Mouse (Mus musculus) right cerebral cortex, postnatal 25 days (tissue): ENCODE data around the gene Gm10644.

Source experiments
- DNase-seq: peaks from one replicate; pipeline ENCODE4 v3.0.0; 2022

Gm10644 gene

GRCm38 (mm10) chr8:83980250-83980649, 25.2 kb upstream of the Gm10644 start:
- no peak for DNase-seq

- no peak for DNase-seq
Measured at GRCm38 (mm10) chr8:83978200-83978599, 23.2 kb upstream of the Gm10644 start.

GRCm38 (mm10) chr8:83977646-83978045, 22.6 kb upstream of the Gm10644 start:
- DNase-seq: no peak

GRCm38 (mm10) chr8:83976779-83977350, 21.9 kb upstream of the Gm10644 start:
- DNase-seq: no peak

- no peak for DNase-seq
Measured at GRCm38 (mm10) chr8:83976101-83976630, 21.2 kb upstream of the Gm10644 start.

DNA sequence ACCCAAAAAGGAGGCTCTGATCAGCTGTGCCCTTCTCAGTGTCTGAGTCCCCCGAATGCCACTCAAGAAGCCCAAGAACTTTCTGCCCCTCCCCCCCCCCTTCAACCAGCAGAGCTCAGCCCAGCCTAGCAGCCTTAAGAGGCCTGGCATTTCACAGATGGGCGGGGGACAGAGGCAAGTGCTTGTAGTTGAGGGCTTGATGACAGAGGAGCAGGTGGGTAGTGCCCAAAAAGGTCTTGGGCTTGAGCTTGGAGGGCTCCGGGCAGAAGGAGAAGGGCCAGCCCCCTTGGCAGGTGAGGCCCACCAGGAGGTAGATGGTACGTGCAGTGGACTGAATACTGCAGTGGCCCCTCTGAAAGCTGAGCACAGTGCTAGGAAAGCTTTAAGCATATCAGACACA, 19.5 kb upstream of the Gm10644 start:
- no peak for DNase-seq

DNA sequence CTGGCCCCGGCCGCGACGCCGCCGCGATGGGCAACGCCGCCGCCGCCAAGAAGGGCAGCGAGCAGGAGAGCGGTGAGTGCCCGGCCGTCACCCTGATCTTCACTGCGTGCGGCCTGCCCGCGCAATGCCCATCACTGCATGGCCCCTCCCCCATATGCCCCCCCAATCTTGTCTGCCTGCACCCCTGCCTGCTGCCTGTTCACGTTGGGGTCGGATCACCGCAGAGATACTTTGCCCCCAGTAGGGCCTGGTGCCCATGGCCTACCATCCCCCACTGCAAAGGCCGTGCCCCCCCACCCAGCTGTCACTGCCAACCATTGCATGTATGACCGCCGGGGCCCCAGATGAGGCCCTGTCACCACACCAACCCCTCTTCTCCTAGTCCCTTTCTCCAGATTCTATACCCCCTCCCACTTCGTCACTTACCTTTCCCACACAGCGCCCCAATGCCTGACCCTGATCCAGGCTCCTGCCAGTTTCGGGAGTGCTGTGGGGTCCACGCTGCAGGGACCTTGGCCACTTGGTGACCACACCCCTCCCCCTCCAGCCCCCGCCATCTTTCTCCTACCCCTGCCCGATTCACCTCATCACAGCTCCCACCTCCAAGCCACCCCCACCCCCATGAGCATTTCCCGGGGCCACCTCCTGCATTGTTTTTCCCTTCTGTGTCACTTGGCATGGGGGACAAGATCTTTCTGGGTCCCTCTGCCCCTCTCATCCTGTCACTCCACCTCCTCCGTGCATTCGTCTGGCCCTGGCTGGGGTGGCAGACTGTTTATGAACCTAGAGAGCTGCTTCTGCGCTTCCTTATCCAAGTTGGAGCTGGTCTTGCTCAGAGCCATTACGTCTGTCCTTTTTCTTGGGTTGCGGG, 18.4 kb upstream of the Gm10644 start:
- DNase-seq: no peak

- DNase-seq: peak; percentile 100
Measured at GRCm38 (mm10) chr8:83972150-83973120, 17.4 kb upstream of the Gm10644 start, which contains the start of gene Prkaca. Prkaca (plus strand) TSS chr8:83972993.

GRCm38 (mm10) chr8:83971661-83972060, 16.7 kb upstream of the Gm10644 start:
- DNase-seq: no peak

GRCm38 (mm10) chr8:83971121-83971520, 16.1 kb upstream of the Gm10644 start:
- no peak for DNase-seq

DNA sequence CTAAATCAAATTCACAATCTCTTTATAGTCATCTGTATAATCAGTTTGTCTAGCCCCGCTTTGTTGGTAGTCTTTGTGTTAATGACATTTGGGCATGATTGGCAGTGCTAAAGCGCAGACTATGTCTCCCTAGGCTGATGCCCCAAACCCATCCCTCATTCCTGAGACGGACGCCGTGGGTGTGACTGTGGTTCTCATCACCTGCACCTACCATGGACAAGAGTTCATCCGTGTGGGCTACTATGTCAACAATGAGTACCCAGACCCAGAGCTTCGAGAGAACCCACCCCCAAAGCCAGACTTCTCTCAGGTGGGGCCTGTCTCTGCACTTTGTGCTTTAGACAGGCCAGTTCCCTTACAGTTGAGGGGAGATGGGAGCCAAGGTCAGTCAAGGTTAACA, 12.7 kb upstream of the Gm10644 start:
- no peak for DNase-seq

GRCm38 (mm10) chr8:83964015-83964765, 9.2 kb upstream of the Gm10644 start:
- DNase-seq: no peak

GRCm38 (mm10) chr8:83956789-83957188, 1.8 kb upstream of the Gm10644 start:
- no peak for DNase-seq

- DNase-seq: no peak
Measured at GRCm38 (mm10) chr8:83955958-83956218, 883 bp upstream of the Gm10644 start.

- no peak for DNase-seq
Measured at GRCm38 (mm10) chr8:83954749-83955105, 278 bp downstream of the Gm10644 start.

DNA sequence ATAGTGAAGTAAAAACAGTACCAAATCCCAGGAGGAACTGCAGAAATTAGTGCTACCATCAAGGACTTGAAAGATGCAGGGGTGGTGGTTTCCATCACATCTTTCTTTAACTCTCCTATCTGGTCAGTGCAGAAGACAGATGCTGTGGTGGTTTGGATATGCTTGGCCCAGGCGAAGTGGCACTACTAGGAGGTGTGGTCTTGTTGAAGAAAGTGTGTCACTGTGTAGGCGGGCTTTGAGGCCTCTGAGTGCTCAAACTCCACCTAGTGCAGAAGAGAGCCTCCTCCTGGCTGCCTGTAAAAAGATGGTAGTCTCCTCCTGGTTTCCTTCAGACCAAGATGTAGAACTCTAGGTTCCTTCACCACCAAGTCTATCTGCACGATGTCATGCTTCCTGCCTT, 9.5 kb downstream of the Gm10644 start:
- DNase-seq: no peak

DNA sequence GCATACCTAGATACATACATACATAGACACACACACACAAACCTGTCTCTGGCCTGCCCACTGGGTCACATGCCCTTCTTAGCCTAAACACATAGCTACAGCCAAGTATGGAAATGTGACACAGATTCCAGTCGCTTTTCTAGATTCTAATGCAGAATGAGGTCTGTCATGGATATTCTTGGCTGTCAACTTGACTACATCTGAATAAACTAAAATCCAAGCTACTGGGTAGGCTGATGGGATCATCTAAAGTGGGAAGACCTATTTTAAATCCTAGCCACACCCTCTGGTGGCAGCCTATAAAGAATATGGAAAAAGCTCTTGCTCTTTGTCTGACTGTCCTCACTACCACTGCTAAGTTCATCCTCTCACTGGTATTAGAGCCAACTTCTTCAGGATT, 12.6 kb downstream of the Gm10644 start:
- no peak for DNase-seq

DNA sequence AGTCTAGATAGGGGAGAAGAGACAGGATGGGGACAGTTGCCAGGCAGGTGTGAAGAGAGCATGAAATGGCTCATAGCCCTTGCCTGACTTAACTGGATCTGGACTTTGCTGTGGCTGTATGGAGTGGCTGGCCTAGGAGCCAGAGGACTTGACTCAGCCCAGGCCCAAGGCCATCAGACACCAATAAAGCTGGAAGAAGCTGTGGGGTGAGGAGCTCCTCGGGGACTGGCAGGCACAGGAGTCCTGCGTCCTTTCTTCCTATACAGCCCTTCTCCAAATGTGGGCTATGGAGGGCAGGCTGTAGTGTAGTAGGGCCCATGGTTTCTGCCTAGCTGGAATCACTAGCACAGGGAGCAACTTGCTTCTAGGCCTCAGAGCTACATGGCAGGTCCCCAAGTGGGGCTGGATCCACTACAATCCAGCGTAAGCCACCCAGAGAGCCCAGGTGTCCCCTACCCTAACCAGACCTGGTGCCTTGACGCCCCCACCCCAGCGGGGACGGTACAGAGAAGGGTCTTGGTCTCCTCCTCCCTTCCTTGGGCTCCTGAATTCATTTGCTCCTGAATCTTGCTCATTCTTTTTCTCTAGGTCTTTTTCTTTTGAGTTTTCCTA, 13.8 kb downstream of the Gm10644 start:
- DNase-seq: no peak

GRCm38 (mm10) chr8:83938330-83938729, 16.7 kb downstream of the Gm10644 start:
- DNase-seq: no peak

DNA sequence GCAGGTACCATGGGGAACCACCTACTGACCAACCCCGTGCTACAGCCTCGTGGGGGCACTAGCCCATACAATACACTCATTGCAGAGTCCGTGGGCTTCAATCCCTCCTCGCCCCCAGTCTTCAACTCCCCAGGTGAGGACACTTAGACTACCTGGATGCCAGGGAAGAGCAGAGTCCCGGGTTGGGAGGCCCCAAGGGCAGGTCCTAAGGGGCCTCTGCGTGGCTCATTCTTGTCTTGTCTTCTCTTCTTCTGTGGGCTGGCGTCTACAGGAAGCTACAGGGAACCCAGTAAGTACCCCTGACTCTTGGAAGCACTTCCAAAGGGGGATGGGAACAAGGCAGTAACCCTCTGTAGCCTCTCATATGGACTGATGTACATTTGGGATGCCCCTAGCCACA, 17.4 kb downstream of the Gm10644 start:
- no peak for DNase-seq

DNA sequence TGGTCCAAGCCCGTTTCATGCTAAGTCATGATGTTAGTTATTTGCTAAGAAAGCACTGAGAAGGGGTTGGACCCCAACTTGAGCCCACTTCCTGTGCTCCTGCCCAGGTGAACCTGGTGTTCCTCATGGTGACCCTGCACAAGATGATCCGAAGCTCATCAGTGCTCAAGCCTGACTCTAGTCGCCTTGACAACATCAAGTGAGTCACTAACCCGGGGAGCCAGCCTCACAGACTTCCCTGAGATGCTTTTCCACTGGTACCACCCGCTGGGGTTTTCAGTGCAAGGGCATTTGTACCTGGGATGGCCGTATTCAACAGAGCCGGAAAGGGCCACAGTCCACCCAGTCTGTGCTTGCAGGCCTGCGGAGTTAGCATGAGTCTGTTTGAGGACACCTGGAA, 19.6 kb downstream of the Gm10644 start:
- DNase-seq: no peak

- DNase-seq: no peak
Measured at GRCm38 (mm10) chr8:83934994-83935393, 20.0 kb downstream of the Gm10644 start.
